Mouse (Mus musculus) limb, embryonic 15.5 days (tissue): ENCODE measurements around the gene Lrg1. TPM values are rescaled to one million over a fixed set of nuclear protein-coding genes. Genes with fewer than 3 reads are reported as not detected.

Experiments
- ATAC-seq: fragments of 200-750 bp; cut with Nextera tagmentation; 2 replicates; pipeline ENCODE4 v1.8.0; 2017; ENCODE audit warnings: low read depth, moderate TSS enrichment; ENCODE audit not compliant: insufficient number of reproducible peaks, low FRiP score, low TSS enrichment
- H3K27ac ChIP-seq: fragments of 300-500 bp; sonication (generic); 2 replicates; pipeline ENCODE4 v1.5.1; 2015; ENCODE audit warnings: moderate library complexity, mild to moderate bottlenecking, inconsistent platforms
- H3K27me3 ChIP-seq: fragments of 300-500 bp; sonication (generic); 2 replicates; pipeline ENCODE4 v1.6.1; 2015; ENCODE audit warnings: inconsistent platforms
- H3K36me3 ChIP-seq: fragments of 300-500 bp; sonication (generic); 2 replicates; pipeline ENCODE4 v1.6.1; 2015; ENCODE audit warnings: inconsistent platforms
- H3K4me1 ChIP-seq: fragments of 300-500 bp; sonication (generic); 2 replicates; pipeline ENCODE4 v1.6.1; 2015; ENCODE audit warnings: inconsistent platforms
- H3K4me2 ChIP-seq: fragments of 300-500 bp; sonication (generic); 2 replicates; pipeline ENCODE4 v1.6.1; 2015; ENCODE audit warnings: mild to moderate bottlenecking, inconsistent platforms
- H3K4me3 ChIP-seq: fragments of 300-500 bp; sonication (generic); 2 replicates; pipeline ENCODE4 v1.5.1; 2015; ENCODE audit warnings: mild to moderate bottlenecking, inconsistent platforms
- H3K9ac ChIP-seq: fragments of 300-500 bp; sonication (generic); 2 replicates; pipeline ENCODE4 v1.6.1; 2015; ENCODE audit warnings: inconsistent platforms
- H3K9me3 ChIP-seq: fragments of 300-500 bp; sonication (generic); 2 replicates; pipeline ENCODE4 v1.6.1; 2016; ENCODE audit warnings: inconsistent platforms
- WGBS: fragments of 180-500 bp; shearing (Covaris S2); methylation state at CpG from one replicate; pipeline ENCODE4 v1.1.7; 2015; 5-methylcytosine and 5-hydroxymethylcytosine counted together
- polyA plus RNA-seq: library from polyadenylated mRNA; unstranded; fragments of >200 nt; fragmentation: Nextera tagmentation; extraction: Ambion mirVana; gene quantifications from 2 replicates; pipeline ENCODE4 v1.2.1, GENCODE M21; 2015

Gene Lrg1
- polyA plus RNA-seq, 1 experiment from 2014 or later, result 0.55 TPM

- H3K36me3 ChIP-seq, result no peaks in the 10 kb centered on the region
- peaks cover 95% of the 10 kb centered on the region for H3K27me3 ChIP-seq
- peaks cover 12% of the 10 kb centered on the region; the same call in 1 of the 2 replicates for H3K9me3 ChIP-seq
- peak overlapping the region; percentile 17 for H3K4me3 ChIP-seq
- H3K9ac ChIP-seq, result no peak overlapping the region
- peak overlapping the region; percentile 29 for H3K4me2 ChIP-seq
- 5% methylated on average over 66 of the region's 66 CpGs for WGBS
- peaks cover 28% of the 10 kb centered on the region for H3K4me1 ChIP-seq
- ATAC-seq, result no peak
- H3K27ac ChIP-seq, result no peak overlapping the region
Measured at GRCm38 (mm10) chr17:56119981-56120880, 1.6 kb downstream of the Lrg1 start.

DNA sequence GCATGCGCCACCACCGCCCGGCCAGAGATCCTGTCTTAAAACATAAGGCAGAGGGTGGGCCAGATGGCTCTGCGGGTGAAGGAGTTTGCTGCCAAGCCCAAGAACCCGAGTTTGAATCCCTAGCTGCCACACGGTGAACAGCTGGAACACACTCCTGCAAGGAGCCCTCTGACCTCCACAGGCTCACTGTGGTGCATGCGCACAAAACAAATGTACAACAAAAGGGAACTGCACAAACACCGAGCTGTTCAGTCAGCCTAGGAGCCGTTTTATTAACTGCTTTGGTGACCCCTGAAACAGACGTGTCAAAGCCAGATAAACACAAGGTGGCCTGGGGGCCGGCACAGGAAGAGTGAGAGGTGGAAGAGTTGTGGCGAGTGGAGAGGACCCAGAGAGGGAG is 2.4 kb downstream of the Lrg1 start:
- Histone ChIP-seq H3K27ac (no peak overlapping the region), H3K9me3 (peaks cover 12% of the 10 kb centered on the region; the same call in 1 of the 2 replicates), H3K9ac (no peak overlapping the region), H3K27me3 (peaks cover 91% of the 10 kb centered on the region), H3K4me1 (peaks cover 25% of the 10 kb centered on the region), H3K36me3 (no peaks in the 10 kb centered on the region), H3K4me3 (no peak overlapping the region), H3K4me2 (no peak overlapping the region)
- ATAC-seq, result no peak
- whole genome bisulfite sequencing, result 39% methylated on average over 12 of the region's 12 CpGs

GRCm38 (mm10) chr17:56117251-56117710 is 4.5 kb downstream of the Lrg1 start, which contains the start of gene Plin5:
Gene Plin5 (minus strand): TSS chr17:56117596.
- Histone ChIP-seq H3K27me3 (peaks cover 70% of the 10 kb centered on the region), H3K9ac (no peak within 1 kb of the TSS), H3K4me2 (peak within 1 kb of the TSS; percentile 52), H3K4me1 (peaks cover 17% of the 10 kb centered on the region), H3K27ac (no peak within 1 kb of the TSS), H3K36me3 (no peaks in the 10 kb centered on the region), H3K9me3 (peaks cover 3% of the 10 kb centered on the region; the same call in 1 of the 2 replicates), H3K4me3 (peak within 1 kb of the TSS; percentile 26)
- 2% methylated on average over 27 of the region's 27 CpGs for WGBS
- no peak for ATAC-seq

GRCm38 (mm10) chr17:56116193-56116592 is 5.6 kb downstream of the Lrg1 start:
- no peak overlapping the region for H3K27ac ChIP-seq
- no peak overlapping the region for H3K4me3 ChIP-seq
- peaks cover 59% of the 10 kb centered on the region for H3K27me3 ChIP-seq
- no peak overlapping the region for H3K9ac ChIP-seq
- H3K4me1 ChIP-seq, result peaks cover 17% of the 10 kb centered on the region
- no peak overlapping the region for H3K4me2 ChIP-seq
- ATAC-seq, result no peak
- no peaks in the 10 kb centered on the region for H3K36me3 ChIP-seq
- WGBS, result 78% methylated on average over 10 of the region's 10 CpGs
- H3K9me3 ChIP-seq, result no peaks in the 10 kb centered on the region

- ATAC-seq, result no peak
- Histone ChIP-seq H3K4me1 (peaks cover 7% of the 10 kb centered on the region), H3K9ac (no peak overlapping the region), H3K36me3 (0 out of 2 replicates have a peak, but pooled peaks cover 4% of the 10 kb centered on the region), H3K4me2 (no peak overlapping the region), H3K27ac (no peak overlapping the region), H3K27me3 (peaks cover 27% of the 10 kb centered on the region), H3K9me3 (no peaks in the 10 kb centered on the region), H3K4me3 (no peak overlapping the region)
- 71% methylated on average over 3 of the region's 3 CpGs for WGBS
Measured at GRCm38 (mm10) chr17:56112743-56113142, 9.1 kb downstream of the Lrg1 start.

- no peak overlapping the region for H3K9ac ChIP-seq
- no peaks in the 10 kb centered on the region for H3K4me1 ChIP-seq
- H3K36me3 ChIP-seq, result 0 out of 2 replicates have a peak, but pooled peaks cover 4% of the 10 kb centered on the region
- no peaks in the 10 kb centered on the region for H3K9me3 ChIP-seq
- 38% methylated on average over 5 of the region's 5 CpGs for WGBS
- H3K4me3 ChIP-seq, result no peak overlapping the region
- no peak for ATAC-seq
- no peak overlapping the region for H3K4me2 ChIP-seq
- H3K27me3 ChIP-seq, result peaks cover 18% of the 10 kb centered on the region
- no peak overlapping the region for H3K27ac ChIP-seq
Measured at GRCm38 (mm10) chr17:56111864-56112263, 9.9 kb downstream of the Lrg1 start.

DNA sequence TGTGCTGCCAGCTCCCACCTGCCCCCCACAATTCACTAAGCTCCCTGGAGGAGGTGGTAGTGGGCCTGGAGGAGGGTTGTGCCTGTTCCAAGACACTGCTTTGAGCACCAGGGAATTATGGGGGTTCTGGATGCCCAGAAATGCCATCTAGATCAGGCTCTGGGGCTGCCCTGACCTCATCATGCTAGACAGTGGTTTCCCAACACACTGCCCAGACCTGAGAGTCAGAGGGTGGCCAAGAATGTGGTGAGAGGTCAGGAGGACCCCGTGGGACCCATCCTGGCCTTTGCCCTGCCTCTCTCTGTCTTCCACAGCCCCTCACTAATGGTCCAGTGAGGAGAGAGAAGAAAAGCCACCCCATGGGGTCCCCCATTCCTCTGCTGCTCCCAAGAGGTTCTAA is 10.8 kb downstream of the Lrg1 start:
- Histone ChIP-seq H3K4me3 (no peak overlapping the region), H3K9me3 (no peaks in the 10 kb centered on the region), H3K27ac (no peak overlapping the region), H3K27me3 (0 out of 2 replicates have a peak, but pooled peaks cover 10% of the 10 kb centered on the region), H3K9ac (no peak overlapping the region), H3K4me2 (no peak overlapping the region), H3K36me3 (0 out of 2 replicates have a peak, but pooled peaks cover 4% of the 10 kb centered on the region), H3K4me1 (no peaks in the 10 kb centered on the region)
- no peak for ATAC-seq
- WGBS, result 75% methylated on average over 1 of the region's 1 CpGs

DNA sequence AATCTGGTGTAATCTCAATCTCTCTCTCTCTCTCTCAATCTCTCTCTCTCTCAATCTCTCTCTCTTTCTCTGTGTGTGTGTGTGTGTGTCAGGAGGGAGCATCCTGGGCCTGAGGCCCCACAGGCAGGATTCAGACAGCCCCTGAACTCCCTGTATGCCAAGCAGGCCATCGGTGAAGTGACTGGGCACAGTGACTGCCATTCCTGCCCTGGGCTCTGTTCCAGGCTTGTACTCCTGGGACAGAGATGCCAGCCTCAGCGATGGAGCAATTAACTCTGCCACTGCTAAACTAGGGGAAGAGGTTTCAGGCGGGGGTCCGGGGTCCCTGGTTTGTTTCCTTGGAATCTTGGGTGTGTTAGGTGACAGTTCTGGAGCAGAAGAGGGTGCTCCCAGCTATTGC is 11.2 kb downstream of the Lrg1 start:
- H3K4me2 ChIP-seq, result no peak overlapping the region
- no peaks in the 10 kb centered on the region for H3K9me3 ChIP-seq
- H3K9ac ChIP-seq, result no peak overlapping the region
- no peaks in the 10 kb centered on the region for H3K4me1 ChIP-seq
- H3K27me3 ChIP-seq, result 0 out of 2 replicates have a peak, but pooled peaks cover 6% of the 10 kb centered on the region
- no peak for ATAC-seq
- no peak overlapping the region for H3K27ac ChIP-seq
- H3K36me3 ChIP-seq, result 0 out of 2 replicates have a peak, but pooled peaks cover 4% of the 10 kb centered on the region
- no peak overlapping the region for H3K4me3 ChIP-seq
- 73% methylated on average over 4 of the region's 4 CpGs for WGBS

GRCm38 (mm10) chr17:56109219-56110051 is 12.4 kb downstream of the Lrg1 start, which contains the start of gene Plin4:
Gene Plin4 (minus strand): TSS chr17:56109803.
- no peak; the same call in 1 of the 2 replicates for ATAC-seq
- 55% methylated on average over 10 of the region's 10 CpGs for WGBS

GRCm38 (mm10) chr17:56108334-56109044 is 13.3 kb downstream of the Lrg1 start:
- no peak for ATAC-seq
- H3K9ac ChIP-seq, result no peak overlapping the region
- no peaks in the 10 kb centered on the region for H3K27me3 ChIP-seq
- no peaks in the 10 kb centered on the region for H3K9me3 ChIP-seq
- peaks cover 11% of the 10 kb centered on the region for H3K36me3 ChIP-seq
- WGBS, result 81% methylated on average over 6 of the region's 6 CpGs
- H3K27ac ChIP-seq, result no peak overlapping the region
- H3K4me2 ChIP-seq, result no peak overlapping the region
- H3K4me1 ChIP-seq, result no peaks in the 10 kb centered on the region
- no peak overlapping the region for H3K4me3 ChIP-seq

More at GRCm38 (mm10) chr17:56109219-56110051, 12.4 kb downstream of the Lrg1 start, which contains the start of gene Plin4:
- Histone ChIP-seq H3K27ac (no peak within 1 kb of the TSS), H3K4me2 (no peak within 1 kb of the TSS), H3K9ac (no peak within 1 kb of the TSS), H3K36me3 (0 out of 2 replicates have a peak, but pooled peaks cover 4% of the 10 kb centered on the region), H3K4me1 (no peaks in the 10 kb centered on the region), H3K4me3 (no peak within 1 kb of the TSS), H3K9me3 (no peaks in the 10 kb centered on the region), H3K27me3 (no peaks in the 10 kb centered on the region)

DNA sequence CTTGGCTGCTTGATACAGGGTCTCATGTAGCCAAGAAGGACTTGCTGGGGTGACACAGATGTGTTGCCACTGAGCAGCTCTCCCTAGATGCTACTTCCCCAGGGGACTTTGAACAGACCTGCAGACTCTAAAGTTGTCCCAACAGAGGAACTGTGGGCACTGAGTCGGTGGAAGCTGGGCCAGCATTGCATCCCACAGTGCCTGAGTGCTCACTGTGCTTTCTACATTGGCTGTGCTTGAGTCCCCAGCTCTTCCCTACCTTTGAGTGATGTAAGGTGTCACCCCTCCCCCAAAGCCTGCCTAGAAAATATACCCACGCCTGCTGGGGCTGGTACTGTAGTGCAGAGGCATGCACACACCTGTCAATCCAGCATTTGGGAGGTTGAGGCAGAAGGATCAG is 14.1 kb downstream of the Lrg1 start:
- H3K27me3 ChIP-seq, result no peaks in the 10 kb centered on the region
- peaks cover 18% of the 10 kb centered on the region for H3K36me3 ChIP-seq
- no peak overlapping the region for H3K4me2 ChIP-seq
- H3K4me3 ChIP-seq, result no peak overlapping the region
- H3K27ac ChIP-seq, result no peak overlapping the region
- ATAC-seq, result no peak
- WGBS, result 61% methylated on average over 2 of the region's 2 CpGs
- no peaks in the 10 kb centered on the region for H3K9me3 ChIP-seq
- H3K9ac ChIP-seq, result no peak overlapping the region
- no peaks in the 10 kb centered on the region for H3K4me1 ChIP-seq
